Mouse (Mus musculus) embryonic facial prominence, embryonic 11.5 days (tissue): ENCODE measurements around the gene Bola2. TPM values are rescaled to one million over a fixed set of nuclear protein-coding genes. Genes with fewer than 3 reads are reported as not detected.

ENCODE experiments used
- ATAC-seq: fragments of 200-750 bp; cut with Nextera tagmentation; replicated peaks from 2 replicates; pipeline ENCODE4 v1.8.0; 2017; ENCODE audit warnings: low read depth; ENCODE audit not compliant: insufficient number of reproducible peaks, low FRiP score, low TSS enrichment
- DNase-seq: peaks from one replicate; pipeline ENCODE4 v3.0.0-alpha.2; 2015; ENCODE audit warnings: low spot score
- H3K27ac ChIP-seq: fragments of 300-500 bp; sonication (generic); replicated peaks from 2 replicates; pipeline ENCODE4 v1.5.1; 2014; ENCODE audit warnings: mild to moderate bottlenecking, low read depth, low read length, control low read depth
- H3K27me3 ChIP-seq: fragments of 300-500 bp; sonication (generic); 2 replicates; pipeline ENCODE4 v1.6.1; 2014; ENCODE audit warnings: mild to moderate bottlenecking, low read length, moderate library complexity, mixed read lengths; ENCODE audit not compliant: control insufficient read depth, insufficient read depth
- H3K36me3 ChIP-seq: fragments of 300-500 bp; sonication (generic); replicated peaks from 2 replicates; pipeline ENCODE4 v1.6.1; 2014; ENCODE audit warnings: low read depth, mild to moderate bottlenecking, low read length, moderate library complexity, mixed read lengths; ENCODE audit not compliant: control insufficient read depth, insufficient read depth
- H3K4me1 ChIP-seq: fragments of 300-500 bp; sonication (generic); 2 replicates; pipeline ENCODE4 v1.6.1; 2014; ENCODE audit warnings: low read length, mixed read lengths; ENCODE audit not compliant: control insufficient read depth, insufficient read depth
- H3K4me2 ChIP-seq: fragments of 300-500 bp; sonication (generic); 2 replicates; pipeline ENCODE4 v1.6.1; 2014; ENCODE audit warnings: low read depth, mild to moderate bottlenecking, control low read depth, low read length, moderate library complexity
- H3K4me3 ChIP-seq: fragments of 300-500 bp; sonication (generic); 2 replicates; pipeline ENCODE4 v1.5.1; 2014; ENCODE audit warnings: low read depth, low read length, control low read depth
- H3K9ac ChIP-seq: fragments of 300-500 bp; sonication (generic); replicated peaks from 2 replicates; pipeline ENCODE4 v1.6.1; 2014; ENCODE audit warnings: mild to moderate bottlenecking, control low read depth, low read length
- H3K9me3 ChIP-seq: fragments of 300-500 bp; sonication (generic); replicated peaks from 2 replicates; pipeline ENCODE4 v1.6.1; 2016; ENCODE audit warnings: mild to moderate bottlenecking, low read length, inconsistent platforms, mixed read lengths; ENCODE audit not compliant: control insufficient read depth
- WGBS: fragments of 180-500 bp; shearing (Covaris S2); extraction: QIAGEN DNeasy Blood & Tissue Kit; methylation state at CpG from one replicate; pipeline ENCODE4 v1.1.7; 2014; 5-methylcytosine and 5-hydroxymethylcytosine counted together
- polyA plus RNA-seq: library from polyadenylated mRNA; unstranded; fragments of >200 nt; fragmentation: Nextera tagmentation; extraction: Ambion mirVana; gene quantifications from 2 replicates; pipeline ENCODE4 v1.2.1, GENCODE M21; 2014

The Bola2 gene
- polyA plus RNA-seq, 1 experiment from 2014 or later = 143 TPM

- Histone ChIP-seq H3K4me3 (no peak overlapping the region), H3K4me1 (no peaks in the 10 kb centered on the region), H3K9me3 (no peaks in the 10 kb centered on the region), H3K9ac (no peak overlapping the region), H3K36me3 (no peaks in the 10 kb centered on the region), H3K27me3 (no peaks in the 10 kb centered on the region), H3K27ac (no peak overlapping the region), H3K4me2 (no peak overlapping the region)
- ATAC-seq (no peak), DNase-seq (no peak)
- WGBS = 74% methylated on average over 5 of the region's 5 CpGs
Measured at GRCm38 (mm10) chr7:126740977-126741376, 45.8 kb downstream of the Bola2 start.

- 89% methylated on average over 5 of the region's 5 CpGs for WGBS
- peak; percentile 65; the same call in 1 of the 2 replicates for ATAC-seq
- no peaks in the 10 kb centered on the region for H3K36me3 ChIP-seq
- no peak overlapping the region for H3K4me3 ChIP-seq
- no peaks in the 10 kb centered on the region for H3K9me3 ChIP-seq
- no peak overlapping the region for H3K9ac ChIP-seq
- H3K27ac ChIP-seq = no peak overlapping the region
- no peak overlapping the region for H3K4me2 ChIP-seq
- H3K4me1 ChIP-seq = no peaks in the 10 kb centered on the region
- no peak for DNase-seq
- H3K27me3 ChIP-seq = no peaks in the 10 kb centered on the region
Measured at GRCm38 (mm10) chr7:126741452-126741851, 46.3 kb downstream of the Bola2 start.

DNA sequence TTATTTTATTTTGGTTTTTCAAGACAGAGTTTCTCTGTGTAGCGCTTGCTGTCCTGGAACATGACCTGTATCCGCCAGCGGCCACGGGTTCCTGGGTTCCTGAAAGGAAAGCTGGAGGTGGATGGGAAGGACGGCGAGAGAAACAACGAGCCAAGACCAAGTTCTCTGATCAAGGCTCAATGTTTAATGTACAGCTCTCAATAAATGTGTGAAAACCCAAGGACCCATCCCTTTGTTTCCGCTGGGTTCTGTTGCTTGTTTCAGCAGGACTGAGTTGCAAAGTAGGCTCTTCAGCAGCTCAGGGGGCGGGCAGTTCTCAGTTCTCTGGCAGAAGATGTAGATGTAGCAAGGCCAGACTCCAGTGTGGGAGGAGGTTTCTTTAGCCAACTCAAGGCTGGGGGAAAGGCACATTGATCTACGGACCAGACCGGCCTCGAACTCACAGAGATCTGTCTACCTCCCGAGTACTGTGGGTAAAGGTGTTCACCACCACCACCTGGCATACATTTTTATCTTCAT is 46.8 kb downstream of the Bola2 start:
- Histone ChIP-seq H3K27me3 (no peaks in the 10 kb centered on the region), H3K27ac (no peak overlapping the region), H3K36me3 (no peaks in the 10 kb centered on the region), H3K4me3 (no peak overlapping the region), H3K4me2 (no peak overlapping the region), H3K9ac (no peak overlapping the region), H3K9me3 (no peaks in the 10 kb centered on the region), H3K4me1 (no peaks in the 10 kb centered on the region)
- ATAC-seq (no peak), DNase-seq (no peak)
- 93% methylated on average over 13 of the region's 13 CpGs for WGBS

DNA sequence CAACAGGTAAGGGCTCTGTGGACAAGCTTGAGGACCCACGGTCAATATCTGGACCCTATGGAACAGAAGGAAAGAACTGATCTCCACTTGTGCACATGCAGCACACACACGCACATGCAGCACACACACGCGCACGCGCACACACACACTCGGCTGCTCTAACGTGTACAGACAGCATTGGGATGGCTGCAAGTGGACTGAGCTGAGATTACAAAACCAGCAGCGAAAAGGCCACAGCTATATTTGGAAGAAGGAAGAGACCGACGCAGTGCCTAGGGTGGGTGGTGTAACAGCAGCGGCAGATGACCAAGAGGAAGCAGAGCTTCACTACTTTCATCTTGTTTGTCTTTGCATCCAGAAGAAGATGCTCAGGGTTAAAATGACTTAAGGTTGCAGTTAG is 50.9 kb downstream of the Bola2 start:
- no peak for DNase-seq
- H3K9ac ChIP-seq = no peak overlapping the region
- H3K27me3 ChIP-seq = no peaks in the 10 kb centered on the region
- ATAC-seq = no peak
- no peak overlapping the region for H3K27ac ChIP-seq
- H3K4me3 ChIP-seq = no peak overlapping the region
- WGBS = 90% methylated on average over 12 of the region's 12 CpGs
- H3K4me2 ChIP-seq = no peak overlapping the region
- no peaks in the 10 kb centered on the region for H3K4me1 ChIP-seq
- H3K36me3 ChIP-seq = no peaks in the 10 kb centered on the region
- H3K9me3 ChIP-seq = no peaks in the 10 kb centered on the region

- Histone ChIP-seq H3K4me3 (no peak overlapping the region), H3K4me2 (no peak overlapping the region), H3K9ac (no peak overlapping the region), H3K27me3 (no peaks in the 10 kb centered on the region), H3K4me1 (no peaks in the 10 kb centered on the region), H3K9me3 (no peaks in the 10 kb centered on the region), H3K27ac (no peak overlapping the region), H3K36me3 (no peaks in the 10 kb centered on the region)
- WGBS = 40% methylated on average over 6 of the region's 6 CpGs
- ATAC-seq (no peak), DNase-seq (no peak)
Measured at GRCm38 (mm10) chr7:126746798-126747197, 51.6 kb downstream of the Bola2 start.

DNA sequence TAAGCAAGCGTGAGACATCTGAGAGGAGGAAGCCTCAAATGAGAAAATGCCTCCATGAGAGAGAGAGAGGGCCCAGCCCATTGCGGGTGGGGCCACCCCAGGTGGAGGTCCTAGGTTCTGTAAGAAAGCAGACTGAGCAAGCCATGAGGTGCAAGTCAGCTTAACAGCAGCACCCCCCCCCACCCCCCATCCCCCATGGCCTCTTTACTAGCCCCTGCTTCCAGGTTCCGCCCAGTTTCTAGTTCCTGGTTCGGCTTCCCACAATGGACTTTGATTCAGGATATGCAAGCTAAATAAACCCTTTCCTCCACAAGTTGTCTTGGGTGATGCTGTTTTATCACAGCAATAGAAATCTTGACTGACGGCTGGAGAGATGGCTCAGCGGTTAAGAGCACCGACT is 53.6 kb downstream of the Bola2 start:
- H3K27ac ChIP-seq = no peak overlapping the region
- no peaks in the 10 kb centered on the region for H3K4me1 ChIP-seq
- H3K36me3 ChIP-seq = no peaks in the 10 kb centered on the region

More for the DNA sequence above, 53.6 kb downstream of the Bola2 start:
- DNase-seq = no peak
- WGBS = 73% methylated on average over 7 of the region's 7 CpGs
- H3K4me2 ChIP-seq = no peak overlapping the region
- H3K9me3 ChIP-seq = no peaks in the 10 kb centered on the region
- H3K4me3 ChIP-seq = no peak overlapping the region
- H3K27me3 ChIP-seq = no peaks in the 10 kb centered on the region
- ATAC-seq = no peak
- no peak overlapping the region for H3K9ac ChIP-seq

Other genes starting within 250 kb of the Bola2 start
- 6.6 and 6.7 TPM in 2 replicates for gene Atp2a1, start 232.3 kb upstream of the Bola2 start, polyA plus RNA-seq
- gene Sh2b1, start 220.0 kb upstream of the Bola2 start, polyA plus RNA-seq = 36.3 and 39.3 TPM in 2 replicates
- 158 and 159 TPM in 2 replicates for gene Tufm, start 208.0 kb upstream of the Bola2 start, polyA plus RNA-seq
- 44.8 and 46.2 TPM in 2 replicates for gene Atxn2l, start 192.0 kb upstream of the Bola2 start, polyA plus RNA-seq
- 177 and 184 TPM in 2 replicates for gene Eif3c, start 129.0 kb upstream of the Bola2 start, polyA plus RNA-seq
- gene Apobr, start 110.5 kb upstream of the Bola2 start, polyA plus RNA-seq = 0.52 and 0.72 TPM in 2 replicates
- gene Cln3, start 109.6 kb upstream of the Bola2 start, polyA plus RNA-seq = 24.4 and 26.8 TPM in 2 replicates
- not detected in 2 replicates for gene Il27, start 100.5 kb upstream of the Bola2 start, polyA plus RNA-seq
- 3.4 and 4.3 TPM in 2 replicates for gene Nupr1, start 64.5 kb upstream of the Bola2 start, polyA plus RNA-seq
- gene Sgf29, start 46.1 kb upstream of the Bola2 start, polyA plus RNA-seq = 51.2 and 53.7 TPM in 2 replicates
- 0.15 and 0.70 TPM in 2 replicates for gene Sult1a1, start 19.0 kb upstream of the Bola2 start, polyA plus RNA-seq
- gene Slx1b, start 383 bp downstream of the Bola2 start, polyA plus RNA-seq = 10.0 and 10.4 TPM in 2 replicates
- gene Coro1a, start 12.4 kb downstream of the Bola2 start, polyA plus RNA-seq = 37.5 and 42.5 TPM in 2 replicates
- 37.1 and 44.9 TPM in 2 replicates for gene Mapk3, start 64.2 kb downstream of the Bola2 start, polyA plus RNA-seq
- gene Gdpd3, start 70.9 kb downstream of the Bola2 start, polyA plus RNA-seq = 0.60 and 1.3 TPM in 2 replicates
- gene Ypel3, start 81.6 kb downstream of the Bola2 start, polyA plus RNA-seq = 89.1 and 109 TPM in 2 replicates
- gene Tbx6, start 86.1 kb downstream of the Bola2 start, polyA plus RNA-seq = 0.18 and 0.27 TPM in 2 replicates
- gene Ppp4c, start 97.1 kb downstream of the Bola2 start, polyA plus RNA-seq = 374 and 401 TPM in 2 replicates
- 2.4 and 2.5 TPM in 2 replicates for gene Fam57b, start 102.3 kb downstream of the Bola2 start, polyA plus RNA-seq
- not detected in 2 replicates for gene 4930451I11Rik, start 136.2 kb downstream of the Bola2 start, polyA plus RNA-seq
- gene Doc2a, start 152.0 kb downstream of the Bola2 start, polyA plus RNA-seq = 1.5 and 1.7 TPM in 2 replicates
- 18.8 and 23.4 TPM in 2 replicates for gene Hirip3, start 166.6 kb downstream of the Bola2 start, polyA plus RNA-seq
- 100 and 101 TPM in 2 replicates for gene Ino80e, start 167.0 kb downstream of the Bola2 start, polyA plus RNA-seq
- 21.6 and 23.6 TPM in 2 replicates for gene Taok2, start 189.3 kb downstream of the Bola2 start, polyA plus RNA-seq
- gene Tmem219, start 227.5 kb downstream of the Bola2 start, polyA plus RNA-seq = 15.8 and 18.4 TPM in 2 replicates
- gene Kctd13, start 233.5 kb downstream of the Bola2 start, polyA plus RNA-seq = 15.1 and 18.5 TPM in 2 replicates